Mouse (Mus musculus) liver, embryonic 11.5 days (tissue): ENCODE data around the gene Plcb4. TPM values are rescaled to one million over a fixed set of nuclear protein-coding genes. Genes with fewer than 3 reads are reported as not detected.

Source experiments
- ATAC-seq: fragments of 200-750 bp; cut with Nextera tagmentation; replicated peaks from 2 replicates; pipeline ENCODE4 v1.8.0; 2017; ENCODE audit warnings: moderate number of reproducible peaks, mild to moderate bottlenecking, moderate TSS enrichment, moderate library complexity; ENCODE audit not compliant: low FRiP score
- DNase-seq: peaks from one replicate; pipeline ENCODE4 v3.0.0-alpha.2; 2017; ENCODE audit warnings: low spot score
- H3K27ac ChIP-seq: fragments of 300-500 bp; sonication (generic); 2 replicates; pipeline ENCODE4 v1.5.1; 2014; ENCODE audit warnings: mild to moderate bottlenecking, low read depth, low read length, control low read depth
- H3K27me3 ChIP-seq: fragments of 300-500 bp; sonication (generic); replicated peaks from 2 replicates; pipeline ENCODE4 v1.6.1; 2014; ENCODE audit warnings: low read length, mixed read lengths; ENCODE audit not compliant: control insufficient read depth, insufficient read depth
- H3K36me3 ChIP-seq: fragments of 300-500 bp; sonication (generic); 2 replicates; pipeline ENCODE4 v1.6.1; 2014; ENCODE audit warnings: mild to moderate bottlenecking, low read length, moderate library complexity, mixed read lengths; ENCODE audit not compliant: control insufficient read depth, insufficient read depth
- H3K4me1 ChIP-seq: fragments of 300-500 bp; sonication (generic); replicated peaks from 2 replicates; pipeline ENCODE4 v1.6.1; 2014; ENCODE audit warnings: low read length, mixed read lengths; ENCODE audit not compliant: control insufficient read depth, insufficient read depth
- H3K4me2 ChIP-seq: fragments of 300-500 bp; sonication (generic); 2 replicates; pipeline ENCODE4 v1.6.1; 2014; ENCODE audit warnings: mild to moderate bottlenecking, control low read depth, moderate library complexity
- H3K4me3 ChIP-seq: fragments of 300-500 bp; sonication (generic); 2 replicates; pipeline ENCODE4 v1.5.1; 2014; ENCODE audit warnings: low read depth, low read length, control low read depth
- H3K9ac ChIP-seq: fragments of 300-500 bp; sonication (generic); 2 replicates; pipeline ENCODE4 v1.6.1; 2014; ENCODE audit warnings: low read depth, low read length, control low read depth
- H3K9me3 ChIP-seq: fragments of 300-500 bp; sonication (generic); 2 replicates; pipeline ENCODE4 v1.6.1; 2016; ENCODE audit warnings: low read length, inconsistent platforms, mixed read lengths; ENCODE audit not compliant: control insufficient read depth
- WGBS: fragments of 180-500 bp; shearing (Covaris S2); extraction: QIAGEN DNeasy Blood & Tissue Kit; methylation state at CpG from one replicate; pipeline ENCODE4 v1.1.7; 2014; 5-methylcytosine and 5-hydroxymethylcytosine counted together
- polyA plus RNA-seq: library from polyadenylated mRNA; unstranded; fragments of >200 nt; fragmentation: Nextera tagmentation; extraction: Ambion mirVana; gene quantifications from 2 replicates; pipeline ENCODE4 v1.2.1, GENCODE M21; 2014

The Plcb4 gene
- polyA plus RNA-seq, 1 experiment from 2014 or later = 10.3 TPM

DNA sequence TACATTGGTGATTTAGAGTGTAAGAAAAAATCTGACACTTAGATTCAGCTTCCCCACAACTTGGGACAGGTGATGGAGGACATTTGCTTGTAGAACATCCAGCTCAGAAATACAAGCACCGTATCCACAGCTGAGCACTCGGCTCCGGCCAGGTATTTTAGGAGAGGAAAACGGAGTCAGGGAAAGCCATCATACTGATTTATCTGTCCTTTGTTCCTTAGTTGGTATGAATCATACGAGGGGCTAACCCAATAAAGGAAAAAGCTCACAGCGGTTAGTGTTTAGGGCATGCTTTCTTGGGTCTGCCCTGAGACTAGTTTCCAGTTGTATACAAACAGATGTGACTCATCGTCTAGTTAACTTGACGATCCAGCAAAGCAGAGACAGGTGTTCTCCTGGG, 110.9 kb downstream of the Plcb4 start:
- DNase-seq = no peak
- H3K4me3 ChIP-seq = no peak overlapping the region
- H3K9me3 ChIP-seq = no peaks in the 10 kb centered on the region
- no peak for ATAC-seq
- no peak overlapping the region for H3K9ac ChIP-seq
- 87% methylated on average over 8 of the region's 8 CpGs for WGBS
- H3K4me1 ChIP-seq = peaks cover 5% of the 10 kb centered on the region; the same call in 1 of the 2 replicates
- no peaks in the 10 kb centered on the region for H3K27me3 ChIP-seq
- no peak overlapping the region for H3K27ac ChIP-seq
- H3K36me3 ChIP-seq = no peaks in the 10 kb centered on the region
- no peak overlapping the region for H3K4me2 ChIP-seq

DNA sequence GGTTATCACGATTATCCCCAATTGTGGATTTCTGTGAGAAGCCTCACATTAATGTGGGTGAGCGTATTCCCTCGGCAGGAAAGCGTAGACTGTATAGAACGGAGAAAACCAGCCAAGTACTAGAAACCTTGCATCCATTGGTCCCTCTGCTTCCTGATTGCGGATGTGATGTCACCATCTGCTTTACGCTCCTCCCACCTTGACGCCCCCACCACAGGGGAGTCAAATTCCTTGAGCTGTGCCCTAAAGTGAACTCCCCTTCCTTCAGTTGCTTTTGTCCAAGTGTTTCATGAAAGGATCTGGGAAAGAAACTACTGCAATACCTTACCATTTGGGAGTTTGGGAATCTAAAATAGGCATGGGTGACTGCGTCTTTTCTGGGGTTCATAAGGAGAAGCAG, 111.4 kb downstream of the Plcb4 start:
- Histone ChIP-seq H3K27ac (no peak overlapping the region), H3K27me3 (no peaks in the 10 kb centered on the region), H3K9ac (no peak overlapping the region), H3K4me2 (no peak overlapping the region), H3K36me3 (no peaks in the 10 kb centered on the region), H3K9me3 (no peaks in the 10 kb centered on the region), H3K4me1 (peaks cover 5% of the 10 kb centered on the region; the same call in 1 of the 2 replicates), H3K4me3 (no peak overlapping the region)
- no peak for ATAC-seq
- no peak for DNase-seq
- WGBS = 84% methylated on average over 9 of the region's 9 CpGs

DNA sequence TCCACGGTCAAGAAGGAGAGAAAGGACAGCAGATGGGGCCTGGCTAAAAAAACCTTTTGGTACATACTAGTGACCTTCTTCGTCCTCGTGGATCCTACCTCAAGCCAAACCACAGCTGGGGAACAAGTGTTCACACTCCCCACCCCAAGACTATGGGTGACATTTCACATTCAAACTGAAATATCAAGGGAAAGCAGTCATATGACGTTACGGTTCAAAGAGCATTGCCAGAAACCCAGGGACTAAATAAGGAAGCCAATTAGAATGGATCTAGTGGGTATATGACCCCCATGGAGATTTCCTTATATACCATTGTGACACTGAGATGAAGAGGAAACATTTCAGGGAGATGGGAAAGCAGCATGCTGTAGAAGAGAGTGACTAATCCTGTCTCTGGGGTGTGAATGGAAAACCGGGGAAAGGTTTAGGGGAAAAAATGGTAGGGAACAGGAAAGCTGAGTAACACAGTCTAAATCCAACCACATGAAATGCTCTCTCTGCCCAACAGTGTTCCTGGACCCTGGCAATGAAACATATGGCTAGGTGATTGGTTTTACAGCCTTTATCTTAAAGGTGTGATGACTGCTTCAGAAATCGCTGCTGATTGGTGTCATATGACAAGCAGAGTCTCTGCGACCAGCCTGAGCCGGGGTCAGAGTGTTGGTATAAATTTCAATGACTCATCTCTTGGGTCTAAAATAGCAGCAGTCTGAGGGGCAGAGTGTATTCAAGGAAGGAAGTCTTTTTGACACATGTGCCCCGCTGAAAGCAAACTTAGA, 114.6 kb downstream of the Plcb4 start:
- Histone ChIP-seq H3K9me3 (no peaks in the 10 kb centered on the region), H3K4me1 (peaks cover 5% of the 10 kb centered on the region; the same call in 1 of the 2 replicates), H3K36me3 (no peaks in the 10 kb centered on the region), H3K4me2 (no peak overlapping the region), H3K9ac (no peak overlapping the region), H3K27me3 (no peaks in the 10 kb centered on the region), H3K27ac (no peak overlapping the region), H3K4me3 (no peak overlapping the region)
- DNase-seq = no peak
- WGBS = 42% methylated on average over 10 of the region's 10 CpGs
- ATAC-seq = peak; percentile 41; the same call in 1 of the 2 replicates

DNA sequence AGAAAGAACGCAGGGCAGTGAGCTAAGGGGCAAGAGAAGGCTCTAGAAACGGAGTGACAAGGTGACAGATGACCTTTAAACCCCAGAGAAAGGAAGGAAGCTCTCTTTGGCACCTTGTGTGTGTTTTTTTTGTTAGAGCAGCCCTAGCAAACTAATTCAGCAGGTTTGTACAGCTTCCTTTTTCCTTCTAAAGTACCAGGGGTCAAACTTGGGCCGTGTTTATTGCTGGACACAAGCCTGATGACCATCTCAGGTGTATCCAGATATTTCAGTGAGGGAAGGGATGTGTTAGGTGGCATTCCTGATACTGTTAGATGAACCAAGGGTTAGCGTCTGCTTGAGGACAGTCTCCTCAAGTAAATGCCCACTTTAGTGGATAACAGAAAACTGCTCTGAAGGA, 116.2 kb downstream of the Plcb4 start:
- H3K4me2 ChIP-seq = no peak overlapping the region
- no peaks in the 10 kb centered on the region for H3K9me3 ChIP-seq
- H3K9ac ChIP-seq = no peak overlapping the region
- no peaks in the 10 kb centered on the region for H3K36me3 ChIP-seq
- no peak overlapping the region for H3K4me3 ChIP-seq
- H3K27ac ChIP-seq = no peak overlapping the region
- ATAC-seq (no peak), DNase-seq (no peak)
- no peaks in the 10 kb centered on the region for H3K27me3 ChIP-seq
- peaks cover 5% of the 10 kb centered on the region; the same call in 1 of the 2 replicates for H3K4me1 ChIP-seq
- 59% methylated on average over 4 of the region's 4 CpGs for WGBS

DNA sequence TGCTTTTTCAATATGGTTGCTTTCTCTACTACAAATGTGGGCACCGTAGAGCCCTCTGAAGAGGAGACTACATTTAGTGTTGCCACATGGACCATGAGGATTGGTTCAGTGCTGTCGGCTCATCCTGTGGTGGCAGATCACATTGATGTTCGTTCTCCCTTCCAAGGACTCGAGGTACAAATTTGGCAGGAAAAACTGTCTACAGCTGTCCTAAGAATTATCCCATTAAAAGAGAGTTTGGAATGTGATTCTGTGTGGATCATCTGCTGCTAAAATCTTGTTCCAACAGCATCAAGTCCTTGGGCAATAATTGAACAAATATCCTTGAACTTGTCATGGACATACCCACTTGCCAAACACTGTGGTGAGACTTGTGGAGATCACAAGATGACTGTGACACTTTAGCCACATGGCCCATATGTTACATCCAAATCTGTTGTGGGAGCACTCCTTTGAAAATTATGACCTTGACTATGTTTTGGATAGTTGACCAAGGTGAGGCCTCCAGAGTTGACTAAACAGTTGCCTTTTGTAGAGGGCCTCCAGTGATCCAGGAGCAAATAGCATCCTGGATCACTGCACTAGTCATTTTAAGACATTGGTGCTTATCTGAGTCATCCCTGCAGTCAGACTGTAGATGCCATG, 117.4 kb downstream of the Plcb4 start:
- DNase-seq (no peak), ATAC-seq (no peak)
- Histone ChIP-seq H3K9ac (no peak overlapping the region), H3K27me3 (no peaks in the 10 kb centered on the region), H3K9me3 (no peaks in the 10 kb centered on the region), H3K27ac (no peak overlapping the region), H3K4me3 (no peak overlapping the region), H3K4me2 (no peak overlapping the region), H3K4me1 (peaks cover 5% of the 10 kb centered on the region; the same call in 1 of the 2 replicates), H3K36me3 (no peaks in the 10 kb centered on the region)
- WGBS = 92% methylated on average over 4 of the region's 4 CpGs

DNA sequence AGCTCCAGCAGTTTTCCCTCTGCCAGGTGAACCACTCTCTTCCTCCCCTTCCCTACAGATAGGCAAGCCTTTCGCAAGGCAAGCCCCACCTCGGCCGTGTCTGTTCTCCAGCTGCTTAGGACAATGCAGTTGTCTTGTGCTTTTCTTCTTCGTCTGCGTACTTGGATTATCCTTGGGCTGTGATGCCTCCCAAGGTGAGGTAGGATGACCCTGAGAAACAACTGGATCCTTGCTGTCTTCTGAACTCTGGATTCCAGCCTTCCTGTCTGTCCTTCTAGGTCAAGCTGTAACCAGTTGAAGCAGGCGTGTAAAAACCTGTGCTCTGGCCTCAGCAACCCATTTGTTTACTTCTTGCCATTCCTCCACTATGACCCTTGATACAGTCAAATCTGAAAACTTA, 122.6 kb downstream of the Plcb4 start:
- Histone ChIP-seq H3K27me3 (no peaks in the 10 kb centered on the region), H3K27ac (no peak overlapping the region), H3K9me3 (no peaks in the 10 kb centered on the region), H3K4me2 (no peak overlapping the region), H3K4me1 (no peaks in the 10 kb centered on the region), H3K4me3 (no peak overlapping the region), H3K9ac (no peak overlapping the region), H3K36me3 (no peaks in the 10 kb centered on the region)
- DNase-seq = no peak
- ATAC-seq = no peak
- 80% methylated on average over 6 of the region's 6 CpGs for WGBS

DNA sequence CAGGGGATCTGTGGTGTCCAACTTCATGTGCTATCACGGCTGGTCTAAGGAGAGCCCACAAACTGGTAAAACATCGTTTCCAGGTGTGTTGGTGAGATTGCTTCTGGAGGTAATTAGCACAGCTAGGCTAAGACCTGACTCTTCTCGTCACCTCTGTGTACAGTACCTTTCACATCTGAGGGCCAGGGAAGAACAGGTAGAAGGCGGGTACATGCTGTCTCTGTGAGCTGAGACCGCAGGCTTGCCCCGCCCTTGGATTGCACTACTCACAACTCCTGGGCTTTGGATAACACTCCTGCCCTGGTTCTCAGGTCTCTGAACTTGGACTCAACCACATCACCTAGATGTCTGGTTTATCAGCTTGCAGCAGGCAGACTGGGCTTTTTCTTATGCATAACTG, 128.6 kb downstream of the Plcb4 start:
- no peaks in the 10 kb centered on the region for H3K36me3 ChIP-seq
- H3K9ac ChIP-seq = no peak overlapping the region
- no peak overlapping the region for H3K4me3 ChIP-seq
- no peaks in the 10 kb centered on the region for H3K4me1 ChIP-seq
- H3K4me2 ChIP-seq = no peak overlapping the region
- no peaks in the 10 kb centered on the region for H3K9me3 ChIP-seq
- H3K27ac ChIP-seq = no peak overlapping the region
- 84% methylated on average over 6 of the region's 6 CpGs for WGBS
- no peak for ATAC-seq
- DNase-seq = no peak
- no peaks in the 10 kb centered on the region for H3K27me3 ChIP-seq

DNA sequence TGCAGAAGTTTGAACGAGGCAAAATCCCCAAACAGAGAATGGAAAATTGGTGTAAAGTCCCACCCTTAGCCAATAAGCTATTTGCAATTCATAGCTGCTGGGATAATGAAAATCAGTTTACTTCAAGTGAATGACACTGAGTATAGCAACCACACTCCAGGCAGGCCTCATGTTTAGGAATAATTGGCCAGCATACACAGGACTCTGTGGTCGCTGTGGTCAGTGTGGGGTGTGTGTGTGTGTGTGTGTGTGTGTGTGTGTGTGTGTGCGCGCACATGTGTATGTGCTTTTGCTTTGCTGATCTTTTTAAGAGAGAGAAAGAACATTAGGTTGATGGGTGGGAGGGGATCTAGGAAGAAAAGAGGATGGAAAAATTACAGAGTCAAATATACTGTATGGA, 134.1 kb downstream of the Plcb4 start:
- Histone ChIP-seq H3K4me1 (no peaks in the 10 kb centered on the region), H3K4me2 (no peak overlapping the region), H3K27me3 (no peaks in the 10 kb centered on the region), H3K9me3 (no peaks in the 10 kb centered on the region), H3K9ac (no peak overlapping the region), H3K4me3 (no peak overlapping the region), H3K36me3 (no peaks in the 10 kb centered on the region), H3K27ac (no peak overlapping the region)
- DNase-seq = no peak
- ATAC-seq = no peak
- WGBS = 87% methylated on average over 4 of the region's 4 CpGs

DNA sequence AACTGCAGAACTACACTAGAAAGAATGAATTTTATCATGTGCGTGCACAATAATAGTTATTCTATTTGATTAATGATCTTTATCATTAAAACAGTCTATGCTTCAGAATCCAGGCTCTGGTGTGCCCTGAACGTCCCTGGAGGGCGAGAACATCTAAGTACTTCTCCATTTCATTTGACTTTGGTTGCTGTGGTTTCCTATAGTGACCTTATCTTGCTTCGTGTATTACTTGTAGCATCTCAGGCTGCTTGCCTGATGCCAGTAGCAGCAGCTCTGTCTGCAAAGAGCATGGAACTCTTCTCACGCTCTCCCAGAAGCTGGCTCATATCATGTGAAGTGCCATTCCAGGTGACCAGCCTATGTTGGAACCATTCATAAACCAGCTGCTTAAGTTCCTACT, 137.9 kb downstream of the Plcb4 start:
- H3K4me1 ChIP-seq = peaks cover 3% of the 10 kb centered on the region; the same call in 1 of the 2 replicates
- DNase-seq (no peak), ATAC-seq (no peak)
- H3K4me3 ChIP-seq = no peak overlapping the region
- WGBS = 52% methylated on average over 5 of the region's 5 CpGs
- no peaks in the 10 kb centered on the region for H3K36me3 ChIP-seq
- H3K27me3 ChIP-seq = no peaks in the 10 kb centered on the region
- no peak overlapping the region for H3K4me2 ChIP-seq
- no peak overlapping the region for H3K9ac ChIP-seq
- H3K27ac ChIP-seq = no peak overlapping the region
- no peaks in the 10 kb centered on the region for H3K9me3 ChIP-seq
